ENCODE assay signal across 20 mouse cellular contexts in genomic region chr17:72845521-72845920, GRCm38 (mm10).
"Had no signal": no experiment of that assay in that cellular context is flagged by ENCODE, and none has a peak within 500 bp of the region (broad histone marks: within the 10 kb centered on the region; RNA-seq: fewer than 3 reads in every experiment).

No protein-coding gene starts in this region.

- H3K27me3 ChIP-seq: lung, embryonic 15.5 days; midbrain, embryonic 12.5 days; neural tube, embryonic 13.5 days; neural tube, embryonic 15.5 days had no signal

- H3K27ac ChIP-seq: lung, embryonic 15.5 days; midbrain, embryonic 10.5 days; midbrain, embryonic 12.5 days; neural tube, embryonic 13.5 days; neural tube, embryonic 15.5 days had no signal

- H3K9ac ChIP-seq: lung, embryonic 15.5 days; midbrain, embryonic 12.5 days; neural tube, embryonic 13.5 days; neural tube, embryonic 15.5 days had no signal

- H3K4me1 ChIP-seq: lung, embryonic 15.5 days; midbrain, embryonic 10.5 days; midbrain, embryonic 12.5 days; neural tube, embryonic 15.5 days had no signal

- H3K9me3 ChIP-seq: lung, embryonic 15.5 days; midbrain, embryonic 10.5 days; midbrain, embryonic 12.5 days; neural tube, embryonic 13.5 days; neural tube, embryonic 15.5 days had no signal

- H3K4me3 ChIP-seq: lung, embryonic 15.5 days; midbrain, embryonic 10.5 days; midbrain, embryonic 12.5 days; myocyte; neural tube, embryonic 13.5 days; neural tube, embryonic 15.5 days had no signal

- ATAC-seq: lung, postnatal 0 days; midbrain, embryonic 16.5 days had no signal

- DNase-seq: lung, adult 2 months; lung, postnatal 14 days; lung, postnatal 36 days; midbrain, embryonic 14.5 days; retina, postnatal 1 day; right cerebral cortex, adult 18-20 months; right cerebral cortex, postnatal 25 days; right cerebral cortex, postnatal 4 days; spleen, adult 18-20 months; thymus, adult 18-20 months; thymus, postnatal 14 days; thymus, postnatal 36 days had no signal

- H3K4me2 ChIP-seq: lung, embryonic 15.5 days; midbrain, embryonic 12.5 days; neural tube, embryonic 13.5 days; neural tube, embryonic 15.5 days had no signal
